Mouse (Mus musculus): ENCODE measurements around the gene Tnk2.
"Not testable (repeated sequence)": the region's sequence is repeated elsewhere in the genome, so short reads cannot be mapped to it uniquely, and the experiment has no call there.

The Tnk2 gene

GRCm38 (mm10) chr16:32636871-32637521, 6.7 kb upstream of the Tnk2 start:
- no peak for DNase-seq

DNA sequence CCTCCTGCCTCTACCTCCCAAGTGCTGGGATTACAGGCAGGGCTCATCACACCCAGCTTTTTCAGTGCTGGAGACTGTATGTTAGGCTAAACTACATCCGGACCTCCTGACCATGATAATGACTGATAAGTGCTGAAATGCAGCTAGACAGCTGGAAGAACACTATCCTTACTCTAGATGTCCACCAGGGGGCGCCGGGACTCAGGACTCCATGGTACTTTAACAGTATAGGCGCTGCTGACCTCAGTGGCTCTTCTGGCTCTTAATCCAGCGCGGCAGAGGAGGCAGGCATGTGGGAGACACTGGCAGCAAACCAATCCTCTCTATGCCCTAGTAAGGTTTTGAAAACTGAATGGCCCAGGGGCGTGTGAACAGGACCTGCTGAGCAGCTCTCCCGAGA, 5.2 kb upstream of the Tnk2 start:
- peak; percentile 78 for DNase-seq

DNA sequence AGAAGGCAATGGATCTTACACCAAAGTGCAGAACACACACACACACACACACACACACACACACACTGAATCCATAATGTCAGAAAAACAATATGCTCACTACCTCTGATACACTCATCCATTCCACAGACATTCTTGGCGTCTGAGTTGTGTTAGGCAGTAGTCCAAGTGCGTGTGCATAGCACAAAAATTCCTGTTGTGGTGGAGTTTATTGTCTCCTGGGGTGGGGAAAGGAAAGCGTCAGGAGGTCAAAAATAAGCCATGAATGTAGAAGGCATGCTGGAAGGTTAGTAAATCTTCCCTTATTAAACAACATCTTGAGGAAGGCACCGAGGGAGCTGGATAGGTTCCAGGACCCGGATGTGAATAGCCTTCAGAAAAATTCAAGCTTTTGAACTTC, 3.6 kb upstream of the Tnk2 start:
- DNase-seq = no peak

DNA sequence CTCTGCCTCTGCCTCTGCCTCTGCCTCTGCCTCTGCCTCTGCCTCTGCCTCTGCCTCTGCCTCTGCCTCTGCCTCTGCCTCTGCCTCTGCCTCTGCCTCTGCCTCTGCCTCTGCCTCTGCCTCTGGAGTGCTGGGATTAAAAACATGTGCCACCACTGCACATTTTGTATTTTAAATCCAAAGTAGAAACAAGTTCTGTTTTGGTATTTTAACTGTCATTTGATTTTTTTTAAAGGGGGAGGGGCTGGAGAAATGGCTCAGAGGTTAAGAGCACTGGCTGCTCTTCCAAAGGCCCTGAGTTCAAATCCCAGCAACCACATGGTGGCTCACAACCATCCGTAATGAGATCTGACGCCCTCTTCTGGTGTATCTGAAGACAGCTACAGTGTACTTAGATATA, 3.0 kb upstream of the Tnk2 start:
- DNase-seq = not testable (repeated sequence)

- no peak for DNase-seq
These were observed 2.0 kb upstream of the Tnk2 start for GRCm38 (mm10) chr16:32641440-32642219.

DNA sequence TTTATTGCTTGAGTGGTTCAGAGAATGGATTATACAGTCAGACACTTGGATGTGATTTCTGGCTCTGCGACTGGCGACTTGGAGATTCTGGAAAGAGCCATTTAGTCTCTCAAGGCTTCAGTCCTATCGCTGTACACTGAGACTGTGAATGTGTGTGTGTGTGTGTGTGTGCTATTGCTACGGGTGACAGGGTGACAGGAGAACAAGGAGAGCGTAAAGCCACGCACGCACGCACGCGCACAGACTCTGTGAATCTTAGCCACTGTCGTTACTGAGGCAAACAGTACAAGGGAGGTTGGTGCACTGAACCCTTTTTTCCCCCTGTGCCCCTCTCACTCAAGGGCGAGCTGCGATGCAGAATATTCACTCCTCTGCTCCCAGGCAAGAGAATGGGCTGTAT, 1.4 kb upstream of the Tnk2 start:
- no peak for DNase-seq

DNA sequence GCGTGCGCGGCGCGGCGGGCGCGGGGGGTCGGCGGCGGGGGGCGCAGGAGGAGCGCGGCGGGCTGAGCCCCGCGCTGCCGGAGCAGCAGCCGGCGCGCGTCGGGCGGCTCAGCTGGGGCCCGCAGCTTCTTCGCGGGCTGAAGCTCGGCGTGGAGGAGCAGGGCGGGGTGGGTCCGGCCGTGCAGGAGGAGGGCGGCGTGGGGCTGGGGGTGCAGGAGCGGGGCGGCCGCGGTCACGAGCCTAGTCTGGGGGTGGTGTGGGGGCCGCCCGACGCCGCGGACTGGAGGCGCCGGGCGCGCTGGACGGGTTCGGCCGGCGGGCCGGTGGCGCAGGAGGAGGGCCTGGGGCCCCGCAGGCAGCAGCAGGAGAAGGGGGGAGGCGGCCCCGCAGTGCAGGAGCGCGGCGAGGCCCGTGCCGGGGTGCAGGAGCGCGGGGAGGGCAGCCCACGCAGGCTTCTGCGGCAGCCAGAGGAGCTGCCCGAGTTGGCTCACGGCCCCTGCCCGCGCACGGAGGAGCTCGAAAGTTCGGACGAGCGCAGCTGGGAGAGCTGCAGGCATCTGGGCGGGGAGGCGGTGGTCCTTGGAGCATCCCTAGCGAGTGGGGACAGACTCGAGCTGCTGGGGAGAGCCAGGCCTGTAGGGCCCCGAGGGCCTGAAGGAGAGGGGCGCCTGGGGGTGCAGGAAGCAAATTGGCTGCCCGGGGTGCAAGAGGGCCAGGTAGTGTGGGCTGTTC, 561 bp downstream of the Tnk2 start:
- peak; percentile 52 for DNase-seq

GRCm38 (mm10) chr16:32644801-32645170, 1.1 kb downstream of the Tnk2 start:
- no peak for DNase-seq

- peak; percentile 82 for DNase-seq
These were observed 1.8 kb downstream of the Tnk2 start for GRCm38 (mm10) chr16:32645361-32645914.

GRCm38 (mm10) chr16:32646014-32646413, 2.3 kb downstream of the Tnk2 start:
- DNase-seq = no peak

- no peak for DNase-seq
These were observed 4.0 kb downstream of the Tnk2 start for GRCm38 (mm10) chr16:32647712-32648111.

DNA sequence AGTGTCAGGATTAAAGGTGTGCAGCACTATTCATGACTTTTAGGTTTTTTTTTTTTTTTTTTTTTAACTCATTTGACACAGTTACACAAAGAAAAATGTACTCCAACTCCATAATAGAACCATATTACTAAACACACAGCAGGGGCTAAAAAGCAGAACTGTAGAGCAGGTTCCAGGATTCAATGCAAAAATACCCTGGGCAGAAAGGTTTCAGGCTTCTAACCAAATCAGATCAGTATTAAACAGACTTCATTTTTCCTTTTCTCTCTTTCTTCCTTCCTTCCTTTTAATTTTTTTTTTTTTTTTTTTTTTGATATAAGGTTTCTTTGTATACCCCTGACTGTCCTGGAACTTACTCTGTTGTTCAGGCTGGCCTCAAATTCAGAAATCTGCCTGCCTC, 6.8 kb downstream of the Tnk2 start:
- DNase-seq = no peak

GRCm38 (mm10) chr16:32650974-32651618, 7.4 kb downstream of the Tnk2 start:
- no peak for DNase-seq

DNA sequence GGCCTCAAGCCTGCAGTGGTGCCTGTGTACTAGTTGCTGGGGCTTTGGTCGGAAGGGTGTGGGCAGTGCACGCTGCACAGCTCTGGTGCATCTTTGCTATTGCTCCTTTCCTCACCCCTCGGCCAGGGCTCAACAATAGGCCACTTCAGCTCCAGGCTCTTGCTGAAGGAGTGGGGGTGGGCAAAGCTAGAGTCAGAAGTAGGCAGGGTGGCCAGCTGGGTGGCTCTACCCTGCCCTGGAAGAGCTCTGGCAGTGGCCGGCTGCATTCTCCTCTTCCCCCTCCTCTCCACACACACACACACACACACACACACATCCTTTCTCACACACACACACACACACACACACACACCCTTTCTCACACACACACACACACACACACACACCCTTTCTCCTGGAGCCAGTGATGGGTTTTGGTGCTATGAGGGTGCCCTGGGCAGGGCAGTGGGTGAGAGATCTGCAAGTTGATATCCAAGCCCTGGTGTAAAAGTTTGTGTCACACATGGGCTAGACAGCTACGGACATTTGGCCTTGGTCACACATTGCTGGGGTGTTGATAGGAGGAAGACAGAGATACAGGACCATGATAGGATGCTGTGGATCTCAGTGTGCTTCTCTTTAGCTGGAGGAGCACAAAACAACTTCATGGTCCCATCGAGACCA, 10.5 kb downstream of the Tnk2 start:
- DNase-seq = no peak

DNA sequence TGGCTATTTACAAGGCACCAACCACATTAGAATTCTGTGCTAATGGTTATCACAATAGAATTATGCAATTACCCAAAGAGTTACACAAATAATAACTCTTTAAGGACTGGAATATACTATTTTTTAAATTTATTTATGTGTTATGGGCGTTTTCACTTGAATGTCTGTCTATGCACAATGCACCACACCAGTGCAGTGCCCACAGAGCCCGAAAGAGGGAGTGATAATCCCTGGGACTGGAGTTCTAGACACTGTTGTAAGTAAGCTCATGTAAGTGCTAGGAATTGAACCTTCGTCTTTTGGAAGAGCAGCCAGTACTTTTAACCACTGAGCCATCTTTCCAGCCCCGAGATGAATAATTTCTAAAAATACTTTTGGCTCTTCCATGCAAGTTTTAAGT, 11.9 kb downstream of the Tnk2 start:
- no peak for DNase-seq

DNA sequence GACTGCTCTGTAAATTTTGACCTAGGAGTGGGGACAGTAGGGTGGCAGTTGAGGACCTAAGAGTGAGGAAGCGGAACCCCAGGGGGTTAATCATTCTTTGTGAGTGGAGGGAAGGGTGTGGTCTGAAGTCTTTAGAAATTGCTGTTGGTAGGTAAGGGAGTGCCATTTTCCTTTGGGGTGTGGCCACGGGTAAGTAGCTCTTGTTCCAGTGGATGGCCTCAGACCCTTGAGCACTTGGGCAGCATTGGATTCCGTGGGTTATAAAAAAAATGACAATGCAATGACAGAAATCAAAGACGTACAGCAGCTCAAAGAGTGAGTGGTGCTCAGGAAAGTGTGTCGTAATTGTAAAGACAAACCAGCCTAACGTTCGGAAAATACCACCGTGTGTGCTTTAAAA, 12.6 kb downstream of the Tnk2 start:
- DNase-seq = no peak

GRCm38 (mm10) chr16:32656794-32657193, 13.1 kb downstream of the Tnk2 start:
- no peak for DNase-seq

- no peak for DNase-seq
These were observed 14.0 kb downstream of the Tnk2 start for GRCm38 (mm10) chr16:32657498-32658250.

DNA sequence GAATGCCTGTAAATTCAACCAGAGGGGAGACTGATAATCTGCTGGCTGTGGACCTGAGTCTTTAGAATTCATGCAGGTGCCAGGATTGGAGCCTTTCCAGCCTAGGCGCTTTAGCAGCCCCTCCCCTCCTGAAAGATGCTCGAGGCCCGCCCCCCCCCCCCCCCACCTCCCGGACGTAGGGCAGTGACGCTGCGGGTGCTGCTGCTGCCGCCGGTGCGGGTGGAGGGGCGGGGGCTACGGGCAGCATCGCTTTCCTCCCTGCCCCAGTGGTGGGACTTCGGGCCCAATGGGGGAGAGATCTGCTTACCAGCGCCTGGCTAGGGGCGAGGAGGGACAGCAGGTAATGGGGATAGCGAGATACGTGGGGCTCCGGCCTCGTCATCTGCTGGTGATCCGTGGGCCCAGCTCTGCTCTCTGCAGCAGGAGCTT, 15.1 kb downstream of the Tnk2 start:
- peak; percentile 69 for DNase-seq

DNA sequence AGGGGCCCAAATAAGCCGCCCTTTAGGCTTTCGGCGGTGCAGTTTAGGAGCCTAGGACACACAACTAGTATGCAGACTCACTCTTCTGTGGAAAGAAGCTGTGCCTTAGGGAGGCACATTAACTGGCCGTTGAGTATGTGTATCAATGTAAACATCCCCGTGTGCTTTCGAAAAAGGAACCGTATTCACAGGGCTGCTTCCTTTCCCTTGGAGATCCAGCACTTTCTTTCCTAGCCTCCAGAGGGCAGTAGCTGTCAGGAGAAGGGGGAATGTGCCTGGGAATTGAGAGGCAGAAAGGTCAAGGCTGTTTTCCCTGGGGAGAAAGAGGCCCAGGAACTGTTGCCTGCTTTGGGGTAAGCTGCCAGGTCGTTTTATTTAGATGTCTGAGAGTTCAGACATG, 15.7 kb downstream of the Tnk2 start:
- DNase-seq = peak; percentile 74

- DNase-seq = no peak
These were observed 16.4 kb downstream of the Tnk2 start for GRCm38 (mm10) chr16:32660095-32660494.
